Mouse (Mus musculus): Measurements from ENCODE around the gene Nfib.

The Nfib gene

GRCm38 (mm10) chr4:82600636-82601035, 104.9 kb downstream of the Nfib start:
- in situ Hi-C loops (cut with MseI, MboI), result loop anchor here in 1 of 2 experiments (25.0 kb wide), 1 partner anchor 1038 kb away; no protein-coding TSS in a partner anchor

- in situ Hi-C loops (cut with MseI, MboI), result no loop called here
Measured at GRCm38 (mm10) chr4:82598436-82598835, 107.1 kb downstream of the Nfib start.

- in situ Hi-C loops (cut with MseI, MboI), result no loop called here
Measured at GRCm38 (mm10) chr4:82593681-82594666, 111.6 kb downstream of the Nfib start.

GRCm38 (mm10) chr4:82592086-82593030, 113.2 kb downstream of the Nfib start:
- in situ Hi-C loops (cut with MseI, MboI), result no loop called here

GRCm38 (mm10) chr4:82589345-82589890, 116.1 kb downstream of the Nfib start:
- in situ Hi-C loops (cut with MseI, MboI), result no loop called here

- in situ Hi-C loops (cut with MseI, MboI), result no loop called here
Measured at GRCm38 (mm10) chr4:82588718-82589117, 116.8 kb downstream of the Nfib start.

GRCm38 (mm10) chr4:82587146-82587870, 118.2 kb downstream of the Nfib start:
- in situ Hi-C loops (cut with MseI, MboI), result no loop called here

GRCm38 (mm10) chr4:82586637-82587036, 118.9 kb downstream of the Nfib start:
- in situ Hi-C loops (cut with MseI, MboI), result no loop called here

- in situ Hi-C loops (cut with MseI, MboI), result no loop called here
Measured at GRCm38 (mm10) chr4:82585536-82585935, 120.0 kb downstream of the Nfib start.

GRCm38 (mm10) chr4:82585056-82585455, 120.5 kb downstream of the Nfib start:
- in situ Hi-C loops (cut with MseI, MboI), result no loop called here

- in situ Hi-C loops (cut with MseI, MboI), result no loop called here
Measured at GRCm38 (mm10) chr4:82584548-82584947, 121.0 kb downstream of the Nfib start.

- in situ Hi-C loops (cut with MseI, MboI), result no loop called here
Measured at GRCm38 (mm10) chr4:82573291-82573605, 132.3 kb downstream of the Nfib start.

GRCm38 (mm10) chr4:82572410-82573290, 132.9 kb downstream of the Nfib start:
- in situ Hi-C loops (cut with MseI, MboI), result no loop called here

GRCm38 (mm10) chr4:82558816-82559215, 146.7 kb downstream of the Nfib start:
- in situ Hi-C loops (cut with MseI, MboI), result no loop called here

- in situ Hi-C loops (cut with MseI, MboI), result no loop called here
Measured at GRCm38 (mm10) chr4:82555673-82556171, 149.8 kb downstream of the Nfib start.

GRCm38 (mm10) chr4:82553658-82554057, 151.9 kb downstream of the Nfib start:
- in situ Hi-C loops (cut with MseI, MboI), result no loop called here

GRCm38 (mm10) chr4:82552238-82552637, 153.3 kb downstream of the Nfib start:
- in situ Hi-C loops (cut with MseI, MboI), result no loop called here

- in situ Hi-C loops (cut with MseI, MboI), result loop anchor here in 1 of 2 experiments (25.0 kb wide), 1 partner anchor 988 kb away; no protein-coding TSS in a partner anchor
Measured at GRCm38 (mm10) chr4:82549762-82550380, 155.7 kb downstream of the Nfib start.

- in situ Hi-C loops (cut with MseI, MboI), result loop anchor here in 1 of 2 experiments (25.0 kb wide), 1 partner anchor 986 kb away; no protein-coding TSS in a partner anchor
Measured at GRCm38 (mm10) chr4:82548247-82548646, 157.3 kb downstream of the Nfib start.
